18 mouse cellular contexts compared by ENCODE assay signal in the genomic region with DNA sequence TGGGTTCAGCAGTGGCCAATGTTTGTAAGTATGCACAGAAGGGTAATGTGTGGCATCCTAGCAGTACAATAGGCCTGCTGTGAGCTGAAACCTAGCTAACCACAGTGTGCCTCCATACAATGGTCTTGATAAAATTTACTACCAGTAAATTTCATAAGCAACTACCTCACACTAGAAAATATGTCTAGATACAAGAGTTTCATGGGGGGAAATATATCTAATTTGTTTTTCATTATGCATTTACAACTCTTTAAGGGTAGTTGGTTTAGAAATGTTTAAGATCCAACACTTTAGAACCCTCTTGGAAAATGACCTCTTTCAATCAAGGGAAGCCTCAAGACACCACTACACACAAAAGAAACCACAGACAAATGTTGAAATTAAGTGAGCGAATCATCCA.
DNase-seq lines count a peak whose midpoint lies in the region; ATAC-seq and TF ChIP-seq lines count a peak whose summit lies in the region.
"Had no signal": no experiment of that assay in that cellular context is flagged by ENCODE, and none has a peak within 500 bp of the region (broad histone marks: within the 10 kb centered on the region; RNA-seq: fewer than 3 reads in every experiment).

No protein-coding gene starts in this region.

- peak; percentile 20 for DNase-seq in 3T3-L1 (ENCODE audit: low read depth, low spot score)
- peak; percentile 33 for DNase-seq in 416B (ENCODE audit: low read depth)
- peak; percentile 2 for DNase-seq in Patski (ENCODE audit: low read depth, low spot score)
- DNase-seq in right cerebral cortex, postnatal 25 days, result no peak
- DNase-seq in embryo, embryonic 10.5 days (ENCODE audit: low spot score), result no peak
- DNase-seq: adrenal gland, adult 2 months; adrenal gland, postnatal 10 days; adrenal gland, postnatal 25 days; cerebellum, adult 11 months; cerebellum, adult 18-20 months; cerebellum, adult 8-10 months; cerebellum, adult 9-11 months; cerebellum, postnatal 14 days; cerebellum, postnatal 36 days; forebrain, postnatal 0 days had no signal

- in situ Hi-C loops in Patski (cut with MboI; ENCODE audit: low pct_unique_long_range_greater_than_20kb), result no loop called here

- POLR2A ChIA-PET in Patski (lab: Charles Lee), result no interaction called here

- no peaks in the 10 kb centered on the region for H3K27me3 ChIP-seq in Patski
- H3K27me3 ChIP-seq: embryonic facial prominence, embryonic 12.5 days; forebrain, embryonic 13.5 days; forebrain, embryonic 15.5 days had no signal

- no peak for ATAC-seq in Patski
- ATAC-seq: forebrain, embryonic 13.5 days; forebrain, embryonic 15.5 days; forebrain, postnatal 0 days had no signal

- CTCF ChIA-PET in Patski (lab: Charles Lee), result no interaction called here

- TF ChIP-seq CTCF in Patski (IDR thresholded peaks at IDR 0.05), result no peak

Comparison
In these comparisons a context has a peak if more than half of its experiments do, and no peak if none do; other contexts are left out.
1. DNase-seq: peak in 3T3-L1 (single experiment), 416B (single experiment) and Patski (single experiment); none in right cerebral cortex, postnatal 25 days (single experiment) and embryo, embryonic 10.5 days (single experiment).